Mouse (Mus musculus) c-Kit-positive CD71-positive TER-119-negative erythroid progenitor cells, embryonic 14.5 days (primary cell): ENCODE measurements around the gene Cenpe.

Experiments used
- DNase-seq: peaks from one replicate; pipeline ENCODE4 v3.0.0-alpha.2; 2013; ENCODE audit warnings: low read depth

The Cenpe gene

DNA sequence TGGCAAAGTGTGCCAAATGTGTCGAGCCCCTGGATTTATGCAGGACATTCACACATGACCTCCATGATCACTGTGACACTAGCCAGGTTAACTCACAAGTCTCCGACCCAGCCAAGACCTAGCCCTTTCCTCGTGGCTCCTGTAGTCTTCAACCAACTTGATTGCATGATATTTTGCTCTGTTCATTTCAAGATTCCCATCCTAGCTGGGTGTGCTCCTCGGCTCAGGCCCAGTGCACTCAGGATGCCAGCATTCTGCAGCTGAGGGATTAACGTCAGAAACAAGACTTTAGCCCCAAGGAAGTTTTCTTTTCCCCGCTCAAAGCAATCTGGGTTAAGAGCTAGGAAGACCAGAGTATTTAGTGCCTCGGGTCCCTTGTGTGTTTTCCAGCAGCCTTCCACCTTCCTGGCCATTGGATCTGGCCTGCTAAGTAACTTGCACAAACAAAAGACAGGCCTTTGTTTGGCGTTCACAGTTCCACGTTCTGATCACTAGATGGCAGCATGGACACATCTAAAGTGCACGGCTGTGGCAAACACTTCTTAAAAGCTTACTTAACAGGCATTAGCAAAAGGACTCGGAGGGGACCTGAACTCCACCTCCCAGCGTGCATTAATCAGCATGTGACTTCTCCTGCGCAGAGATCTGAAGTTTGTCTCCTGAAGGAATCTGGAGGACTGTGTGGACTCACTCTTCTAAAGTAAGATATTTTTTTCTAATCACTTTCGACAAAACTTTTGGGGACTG is 68.5 kb downstream of the Cenpe start, which contains the start of gene Bdh2:
Bdh2 (plus strand) TSS at position 553 of the 747 bp plus-strand sequence.
- peak; percentile 58 for DNase-seq

DNA sequence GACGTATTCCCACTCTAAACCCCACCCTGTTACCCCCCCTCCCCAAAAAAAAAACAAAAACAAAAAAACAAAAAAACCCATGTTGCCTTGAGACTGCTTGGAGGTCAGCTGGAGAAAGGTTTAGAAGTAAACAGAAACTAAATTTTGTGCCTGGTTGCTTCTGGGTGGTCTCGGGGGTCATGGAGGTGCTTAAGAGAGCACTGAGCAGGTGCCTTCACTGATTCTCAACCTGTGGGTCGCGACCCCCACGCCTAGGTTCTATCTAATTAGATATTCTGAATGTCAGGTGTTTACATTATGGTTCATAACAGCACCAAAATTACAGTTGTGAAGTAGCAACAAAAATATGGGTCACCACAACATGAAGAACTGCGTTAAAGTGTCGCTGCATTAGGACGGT is 69.4 kb downstream of the Cenpe start:
- no peak for DNase-seq

- DNase-seq = no peak
Observed at GRCm38 (mm10) chr3:135285256-135285655, 72.9 kb downstream of the Cenpe start.

DNA sequence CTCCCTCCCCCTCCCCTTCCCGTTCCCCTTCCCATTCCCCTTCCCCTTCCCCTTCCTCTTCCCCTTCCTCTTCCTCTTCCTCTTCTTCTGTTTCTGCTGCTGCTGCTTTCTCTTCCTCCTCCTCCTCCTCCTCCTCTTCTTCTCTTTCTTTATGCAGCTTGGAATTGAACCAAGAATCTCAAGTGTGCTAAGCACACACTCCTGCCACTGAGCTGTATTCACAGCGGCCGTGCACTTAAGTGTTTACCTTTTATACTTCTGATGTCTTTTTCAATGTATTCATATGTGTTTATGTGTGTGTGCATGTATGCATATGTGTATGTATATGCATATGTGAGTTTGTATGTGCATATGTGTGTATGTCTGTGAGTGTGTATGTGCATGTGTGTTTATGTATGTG is 73.5 kb downstream of the Cenpe start:
- no peak for DNase-seq

DNA sequence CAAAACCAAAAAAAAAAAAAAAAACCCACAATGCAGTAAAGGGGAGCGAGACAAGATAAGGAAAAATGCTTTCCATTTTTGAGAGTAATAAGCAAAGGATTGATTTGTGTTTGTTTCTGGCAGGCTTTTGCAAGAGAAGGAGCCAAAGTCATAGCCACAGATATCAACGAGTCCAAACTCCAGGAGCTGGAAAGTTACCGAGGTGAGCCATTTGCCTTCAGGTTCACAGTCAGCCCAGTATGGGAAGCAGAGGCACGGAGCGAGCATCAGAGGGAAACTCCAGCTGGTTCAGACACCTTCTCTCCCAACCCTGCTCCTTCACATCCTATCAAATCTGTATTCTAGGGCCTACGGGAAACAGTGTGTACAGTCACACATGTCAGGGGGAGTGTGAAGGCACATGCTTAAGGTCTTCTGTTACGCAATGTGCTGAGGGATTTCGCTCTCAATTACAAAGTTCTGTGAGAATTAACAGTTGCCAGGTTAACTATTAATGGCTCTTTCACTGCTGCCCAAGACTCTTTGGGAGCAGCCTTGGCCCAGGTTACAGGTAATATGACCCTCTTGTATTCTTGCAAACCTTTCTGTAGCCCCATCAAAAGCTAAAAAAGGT is 75.9 kb downstream of the Cenpe start:
- no peak for DNase-seq

DNA sequence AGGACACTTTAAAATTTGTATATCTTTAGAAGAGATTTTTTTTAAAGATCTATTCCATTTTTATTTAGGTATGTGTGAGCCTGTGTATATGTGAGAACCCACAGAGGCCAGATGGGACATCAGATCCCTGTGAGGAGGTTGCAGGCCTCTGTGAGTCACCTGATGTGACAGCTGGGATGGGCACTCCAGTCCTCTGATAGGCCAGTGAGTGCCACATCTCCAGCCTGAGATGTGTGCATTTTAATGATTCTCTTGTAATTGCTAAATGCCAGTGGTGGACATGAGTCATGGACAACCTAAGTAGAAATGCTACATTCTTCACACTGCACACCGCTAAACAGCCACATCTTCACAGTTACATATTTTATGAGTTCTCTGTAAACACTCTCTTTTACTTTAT is 76.8 kb downstream of the Cenpe start:
- DNase-seq = no peak

GRCm38 (mm10) chr3:135290249-135290894 is 78.0 kb downstream of the Cenpe start:
- peak; percentile 19 for DNase-seq

GRCm38 (mm10) chr3:135293703-135294102 is 81.4 kb downstream of the Cenpe start:
- DNase-seq = no peak

- DNase-seq = no peak
Observed at GRCm38 (mm10) chr3:135295559-135295958, 83.2 kb downstream of the Cenpe start.

DNA sequence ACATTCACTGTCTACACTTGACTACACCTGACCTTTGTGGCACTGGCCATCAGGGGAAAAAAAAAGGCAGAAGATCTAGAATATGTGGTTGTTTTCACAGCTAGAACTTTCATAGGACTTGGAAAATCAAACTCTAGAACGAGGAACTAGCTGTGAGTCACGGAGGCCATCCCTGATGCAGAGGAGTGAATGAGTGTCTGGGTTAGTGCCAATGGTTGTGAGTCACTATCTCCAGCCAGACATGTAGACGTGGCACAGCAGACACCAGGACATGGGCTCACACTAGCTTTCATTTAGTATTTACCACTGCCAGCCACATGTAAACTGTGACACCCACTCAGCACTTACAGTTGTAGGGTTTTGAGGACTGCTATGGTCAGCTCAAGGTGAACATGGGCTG is 86.2 kb downstream of the Cenpe start:
- no peak for DNase-seq

- no peak for DNase-seq
Observed at GRCm38 (mm10) chr3:135300081-135300480, 87.7 kb downstream of the Cenpe start.

DNA sequence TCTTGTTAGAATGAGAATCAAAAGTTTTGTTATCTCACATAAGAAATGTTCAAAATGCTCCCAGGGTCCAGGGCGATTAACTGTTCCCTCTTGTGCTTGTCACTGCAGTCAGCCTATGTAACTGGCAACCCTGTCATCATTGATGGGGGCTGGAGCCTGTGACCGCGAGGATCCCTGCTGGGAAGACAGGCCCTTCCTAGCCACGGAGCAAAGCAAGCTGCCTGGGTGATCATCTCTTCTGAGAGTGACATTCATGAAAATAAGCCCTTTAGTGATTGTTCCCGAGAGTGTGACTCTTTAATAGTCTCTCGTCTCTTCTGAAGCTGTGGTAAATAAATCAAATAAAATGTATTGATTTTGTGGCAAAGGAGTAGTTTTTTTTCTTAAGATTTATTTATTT is 91.7 kb downstream of the Cenpe start:
- no peak for DNase-seq

- no peak for DNase-seq
Observed at GRCm38 (mm10) chr3:135304566-135304965, 92.2 kb downstream of the Cenpe start.

DNA sequence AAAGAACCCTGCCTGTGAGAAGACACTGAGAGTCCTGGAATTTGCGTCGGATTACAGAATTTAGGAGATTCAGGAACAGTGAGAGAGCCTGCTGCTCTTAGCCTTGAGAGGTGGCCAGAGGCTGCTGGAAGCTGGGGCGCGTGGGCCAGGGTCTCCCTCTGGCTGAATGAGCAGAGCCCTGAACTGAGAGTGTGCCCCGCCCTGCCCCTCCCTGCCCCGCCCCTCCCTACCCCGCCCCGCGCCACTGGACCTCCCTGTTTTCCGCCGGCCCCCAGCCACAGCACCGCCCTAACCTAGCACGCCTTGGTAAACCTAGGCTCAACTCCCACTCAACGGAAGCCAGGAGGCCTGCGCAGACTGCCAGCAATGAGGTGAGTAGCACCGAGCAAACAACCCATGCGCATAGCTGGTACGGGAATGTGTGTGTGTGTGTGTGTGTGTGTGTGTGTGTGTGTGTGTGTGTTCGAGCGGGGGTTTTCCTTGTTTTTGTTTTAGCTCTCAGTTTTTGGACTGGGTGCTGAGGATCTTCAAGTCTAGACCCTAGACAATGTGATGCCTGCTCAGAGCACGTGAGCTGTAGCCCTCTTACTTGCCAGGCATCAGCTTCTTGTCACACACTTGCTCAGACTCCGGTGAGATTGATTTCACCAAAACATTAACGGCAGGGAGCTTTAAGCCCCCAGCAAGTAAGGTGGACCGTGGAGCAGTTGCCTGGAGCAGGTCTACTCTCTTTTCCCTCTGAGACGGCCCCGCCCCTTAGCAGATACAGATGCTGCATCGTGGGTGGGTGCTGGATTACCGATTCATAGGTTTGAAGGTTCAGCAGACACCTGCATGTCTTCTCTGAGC is 95.3 kb downstream of the Cenpe start, which contains the start of gene Slc9b2:
Slc9b2 (plus strand) TSS at position 290 of the 849 bp plus-strand sequence.
- peak; percentile 22 for DNase-seq

GRCm38 (mm10) chr3:135312916-135313491 is 100.7 kb downstream of the Cenpe start:
- DNase-seq = no peak

DNA sequence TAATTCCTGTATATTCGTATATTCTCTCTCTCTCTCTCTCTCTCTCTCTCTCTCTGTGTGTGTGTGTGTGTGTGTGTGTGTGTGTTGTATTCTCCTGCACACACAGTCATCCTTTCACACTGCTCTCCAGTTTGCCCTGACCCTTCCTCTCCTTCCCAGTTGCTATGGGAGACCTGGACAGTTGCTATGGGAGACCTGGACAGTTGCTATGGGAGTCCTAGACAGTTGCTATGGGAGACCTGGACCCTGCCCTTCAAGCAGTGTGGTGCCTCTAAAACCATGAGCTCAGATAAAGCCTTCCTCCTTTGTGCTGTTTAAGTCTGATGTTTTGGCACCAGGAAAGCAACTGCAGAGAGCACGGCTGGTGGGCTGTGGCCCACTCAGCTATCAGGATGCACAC is 101.4 kb downstream of the Cenpe start:
- no peak for DNase-seq

DNA sequence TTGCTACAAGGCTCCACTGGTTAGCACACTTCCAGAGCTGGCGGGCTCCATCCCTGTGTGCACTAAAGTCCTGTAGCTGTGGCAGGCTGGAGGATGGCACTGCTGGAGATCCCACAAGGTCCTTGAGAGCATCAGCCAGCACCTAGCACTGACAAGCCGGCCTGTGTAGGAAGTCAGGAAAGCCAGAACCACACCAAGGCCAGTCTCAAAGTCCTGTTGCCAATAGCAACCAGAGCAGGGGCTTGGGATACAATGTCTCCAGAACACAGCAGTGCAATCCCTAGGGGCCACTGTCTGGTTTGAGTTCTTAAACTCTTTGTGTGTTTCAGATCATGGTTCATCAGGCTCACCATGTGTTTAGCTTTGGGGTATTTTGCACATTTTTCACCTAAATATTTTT is 102.5 kb downstream of the Cenpe start:
- no peak for DNase-seq

DNA sequence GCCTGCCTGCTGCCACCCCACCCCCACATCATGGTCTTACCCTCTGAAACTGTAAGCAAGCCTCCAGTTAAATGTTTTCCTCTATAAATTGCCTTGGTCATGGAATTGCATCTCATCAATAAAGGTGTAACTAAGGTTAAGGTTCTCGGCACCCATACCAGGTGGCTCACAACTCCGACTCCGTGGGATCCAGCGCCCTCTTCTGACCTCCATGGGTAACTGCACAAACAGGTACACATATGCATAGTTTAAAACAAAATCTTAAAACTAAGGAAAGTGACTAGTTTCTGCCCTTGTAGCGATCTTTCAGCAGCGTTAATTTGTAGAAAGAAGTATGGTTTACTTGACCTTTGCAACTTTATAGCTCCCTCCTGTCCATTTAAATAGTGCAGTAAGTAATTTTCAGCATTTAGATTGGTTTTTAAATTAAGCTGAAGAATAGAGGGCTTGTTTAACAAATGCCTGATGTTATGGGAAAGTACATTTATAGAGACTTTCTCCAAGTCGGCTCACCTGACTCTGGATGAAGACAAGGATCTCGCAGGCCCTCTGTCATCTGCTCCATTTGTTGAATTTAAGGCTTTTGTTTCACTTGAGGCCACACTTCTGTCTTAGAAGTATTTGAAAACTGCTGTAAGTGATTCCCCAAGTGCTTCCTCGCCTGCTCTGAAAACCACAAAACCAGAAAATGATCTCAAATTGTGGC is 103.5 kb downstream of the Cenpe start:
- DNase-seq = no peak

DNA sequence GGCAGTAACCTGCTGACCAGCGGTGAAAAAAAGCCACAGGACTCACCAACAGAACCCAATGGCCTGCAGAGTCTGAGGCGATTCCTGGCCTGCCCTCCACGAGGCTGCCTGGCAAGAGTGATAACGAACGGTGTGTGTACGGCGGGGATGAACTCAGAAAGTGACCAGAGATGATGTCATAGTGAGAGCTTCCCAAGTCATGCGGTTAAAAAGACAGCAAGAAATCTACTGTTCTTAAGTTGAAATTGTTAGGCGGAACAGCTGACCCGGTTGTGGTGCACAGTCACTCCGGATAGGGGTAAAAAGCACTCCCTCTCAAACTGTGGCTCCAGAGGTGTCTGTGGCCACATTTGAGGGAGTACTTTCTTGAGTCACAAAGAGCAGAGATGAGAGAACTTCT is 106.0 kb downstream of the Cenpe start:
- no peak for DNase-seq
